Mouse (Mus musculus): ENCODE results near the gene Prr13.

- TF ChIP-seq CTCF (IDR thresholded peaks at IDR 0.05; ENCODE audit: control insufficient read depth, insufficient read depth, insufficient replicate concordance, low read depth, low read length) (no peak), POLR2A (IDR thresholded peaks at IDR 0.05; ENCODE audit: control insufficient read depth, low read depth, low read length) (no peak)
Observed at GRCm38 (mm10) chr15:102483136-102483535, 24.3 kb downstream of the Prr13 start.

Measured in testis, adult 2 months (tissue).